Mouse (Mus musculus): ENCODE results near the gene Tdrd5.

DNA sequence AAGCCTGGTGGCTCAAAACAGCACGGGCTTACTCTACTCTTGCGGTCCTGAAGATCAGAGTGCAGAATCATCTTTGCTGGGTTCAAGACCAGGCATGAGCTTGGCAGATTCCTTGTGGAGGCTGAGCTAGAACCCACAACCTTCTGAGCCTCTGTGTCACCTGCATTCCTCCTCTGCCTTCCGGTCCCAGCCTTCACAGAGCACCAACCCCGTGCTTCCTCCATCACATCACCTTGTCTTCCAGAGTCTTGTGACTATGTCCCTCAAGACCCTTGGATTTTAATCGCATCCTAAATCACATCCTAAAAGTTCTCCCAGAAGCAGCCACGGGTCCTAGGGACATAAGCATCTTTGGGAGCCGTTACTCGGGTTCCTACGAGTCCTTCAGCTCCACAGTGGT is 19.7 kb upstream of the Tdrd5 start:
- no peak for TF ChIP-seq CTCF (conservative IDR thresholded peaks at IDR 0.05 in 1 of 2, IDR thresholded peaks at IDR 0.05 in 1 of 2; ENCODE audit: low read depth in 2 of 2, low read length in 2 of 2)
- no peak for TF ChIP-seq POLR2A (IDR thresholded peaks at IDR 0.05; ENCODE audit: low read depth, low read length)
- TF ChIP-seq ZKSCAN1 (IDR thresholded peaks at IDR 0.05; ENCODE audit: borderline replicate concordance, low read depth, low read length), result no peak
- TF ChIP-seq JUN (IDR thresholded peaks at IDR 0.05; ENCODE audit: insufficient read depth, low read depth, low read length), result no peak
- TF ChIP-seq ZC3H11A (IDR thresholded peaks at IDR 0.05; ENCODE audit: low read depth, low read length), result no peak

Measured in CH12.LX (cell line).